Mouse (Mus musculus) neural tube, embryonic 11.5 days (tissue): Measurements from ENCODE around the gene St13. TPM values are rescaled to one million over a fixed set of nuclear protein-coding genes. Genes with fewer than 3 reads are reported as not detected.
A peak's percentile ranks its signal among the peaks of the same experiment; 100 is the strongest.

Experiments
- ATAC-seq: fragments of 200-750 bp; cut with Nextera tagmentation; 2 replicates; pipeline ENCODE4 v1.8.0; 2017; ENCODE audit warnings: moderate number of reproducible peaks, mild to moderate bottlenecking, moderate TSS enrichment, moderate library complexity; ENCODE audit not compliant: insufficient read depth, low FRiP score, low TSS enrichment
- DNase-seq: peaks from one replicate; pipeline ENCODE4 v3.0.0-alpha.2; 2015; ENCODE audit warnings: low spot score
- H3K27ac ChIP-seq: fragments of 300-500 bp; sonication (generic); 2 replicates; pipeline ENCODE4 v1.5.1; 2014; ENCODE audit warnings: low read depth, mild to moderate bottlenecking, low read length
- H3K27me3 ChIP-seq: fragments of 300-500 bp; sonication (generic); 2 replicates; pipeline ENCODE4 v1.6.1; 2014; ENCODE audit warnings: mild to moderate bottlenecking, low read length, mixed read lengths; ENCODE audit not compliant: control insufficient read depth, insufficient read depth
- H3K36me3 ChIP-seq: fragments of 300-500 bp; sonication (generic); 2 replicates; pipeline ENCODE4 v1.6.1; 2014; ENCODE audit warnings: mild to moderate bottlenecking, low read length, moderate library complexity, mixed read lengths; ENCODE audit not compliant: control insufficient read depth, insufficient read depth
- H3K4me1 ChIP-seq: fragments of 300-500 bp; sonication (generic); 2 replicates; pipeline ENCODE4 v1.6.1; 2014; ENCODE audit warnings: low read length, mixed read lengths; ENCODE audit not compliant: control insufficient read depth, insufficient read depth
- H3K4me2 ChIP-seq: fragments of 300-500 bp; sonication (generic); 2 replicates; pipeline ENCODE4 v1.6.1; 2014; ENCODE audit warnings: low read depth, mild to moderate bottlenecking, moderate library complexity
- H3K4me3 ChIP-seq: fragments of 300-500 bp; sonication (generic); 2 replicates; pipeline ENCODE4 v1.5.1; 2014; ENCODE audit warnings: low read depth, low read length
- H3K9ac ChIP-seq: fragments of 300-500 bp; sonication (generic); 2 replicates; pipeline ENCODE4 v1.6.1; 2014; ENCODE audit warnings: mild to moderate bottlenecking, low read length
- H3K9me3 ChIP-seq: fragments of 300-500 bp; sonication (generic); 2 replicates; pipeline ENCODE4 v1.6.1; 2016; ENCODE audit warnings: low read length; ENCODE audit not compliant: control insufficient read depth
- WGBS: fragments of 180-500 bp; shearing (Covaris S2); extraction: QIAGEN DNeasy Blood & Tissue Kit; methylation state at CpG from one replicate; pipeline ENCODE4 v1.1.7; 2014; 5-methylcytosine and 5-hydroxymethylcytosine counted together
- polyA plus RNA-seq: library from polyadenylated mRNA; unstranded; fragments of >200 nt; fragmentation: Nextera tagmentation; extraction: Ambion mirVana; gene quantifications from 2 replicates; pipeline ENCODE4 v1.2.1, GENCODE M21; 2014

St13 gene
- 176 and 189 TPM in 2 replicates for polyA plus RNA-seq

DNA sequence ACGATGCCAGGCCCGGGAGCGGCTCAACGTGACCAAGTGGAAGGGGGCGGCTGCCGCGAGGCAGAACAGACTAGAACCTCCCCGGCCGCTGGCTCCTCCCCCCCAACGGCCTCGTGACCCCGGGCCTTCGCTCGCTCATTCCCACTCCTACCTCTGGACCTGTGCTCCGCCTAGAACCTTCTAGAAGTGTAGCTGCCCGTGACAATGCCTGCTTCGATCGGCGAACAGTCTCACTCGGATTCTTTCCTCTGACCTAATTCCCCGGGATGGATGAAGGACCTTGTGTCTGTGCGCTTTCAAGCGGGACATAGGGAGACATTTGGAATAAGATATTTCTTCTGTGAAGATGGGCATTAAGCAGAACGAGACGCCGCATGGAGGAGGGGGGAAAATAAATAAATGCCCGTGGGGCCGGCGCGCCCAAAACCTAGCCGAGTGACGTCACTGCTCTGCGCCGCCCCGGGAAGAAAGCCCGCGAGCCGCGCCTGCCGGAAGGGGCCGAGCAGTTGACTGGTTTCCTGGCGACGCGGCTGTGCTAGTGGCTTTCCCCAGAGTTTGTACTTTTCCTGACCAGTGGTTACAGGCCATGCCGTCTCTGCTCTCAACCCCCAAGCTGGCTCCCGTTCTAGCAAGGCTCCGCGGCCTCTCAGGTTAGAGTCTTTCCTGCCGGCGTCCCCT lies at the start of gene St13, which contains the start of gene Xpnpep3:
Gene St13, minus strand, starts transcription at position 440 of the 678 bp plus-strand sequence.
Gene Xpnpep3, plus strand, starts transcription at position 501 of the 678 bp plus-strand sequence.
- 0% methylated on average over 49 of the region's 50 CpGs for WGBS
- Histone ChIP-seq H3K9ac (peak within 1 kb of the TSS; percentile 92), H3K4me1 (peaks cover 13% of the 10 kb centered on the region), H3K4me2 (peak within 1 kb of the TSS; percentile 77), H3K27ac (peak within 1 kb of the TSS; percentile 90), H3K4me3 (peak within 1 kb of the TSS; percentile 91), H3K9me3 (no peaks in the 10 kb centered on the region), H3K27me3 (no peaks in the 10 kb centered on the region), H3K36me3 (no peaks in the 10 kb centered on the region)
- DNase-seq (peak; percentile 95), ATAC-seq (peak; percentile 98)

DNA sequence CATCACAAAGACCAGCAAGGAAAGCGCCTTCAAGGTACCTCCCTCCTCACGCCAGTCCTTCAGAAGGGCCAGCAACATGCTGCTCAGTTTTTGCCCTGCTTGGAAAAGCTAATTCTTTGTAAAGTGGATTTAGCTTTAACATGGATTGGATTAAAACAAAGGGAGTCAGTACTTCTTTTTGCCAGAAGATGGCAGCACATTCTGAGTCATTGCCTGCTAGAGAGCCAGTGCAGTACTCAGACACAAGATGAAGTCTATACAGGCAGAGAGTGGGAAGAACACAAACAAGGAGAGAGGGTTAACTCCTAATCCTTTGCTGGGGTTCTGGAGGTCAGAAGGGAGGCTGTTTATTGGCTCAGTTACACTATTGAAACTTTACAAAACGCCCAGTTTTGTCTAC lies 48.6 kb upstream of the St13 start:
- H3K4me3 ChIP-seq: no peak overlapping the region
- no peaks in the 10 kb centered on the region for H3K9me3 ChIP-seq
- no peaks in the 10 kb centered on the region for H3K27me3 ChIP-seq
- ATAC-seq (no peak), DNase-seq (peak; percentile 34)
- 64% methylated on average over 3 of the region's 3 CpGs for WGBS
- H3K27ac ChIP-seq: no peak overlapping the region
- no peaks in the 10 kb centered on the region; the same call in 1 of the 2 replicates for H3K36me3 ChIP-seq
- H3K4me1 ChIP-seq: no peaks in the 10 kb centered on the region
- H3K4me2 ChIP-seq: no peak overlapping the region
- H3K9ac ChIP-seq: no peak overlapping the region

DNA sequence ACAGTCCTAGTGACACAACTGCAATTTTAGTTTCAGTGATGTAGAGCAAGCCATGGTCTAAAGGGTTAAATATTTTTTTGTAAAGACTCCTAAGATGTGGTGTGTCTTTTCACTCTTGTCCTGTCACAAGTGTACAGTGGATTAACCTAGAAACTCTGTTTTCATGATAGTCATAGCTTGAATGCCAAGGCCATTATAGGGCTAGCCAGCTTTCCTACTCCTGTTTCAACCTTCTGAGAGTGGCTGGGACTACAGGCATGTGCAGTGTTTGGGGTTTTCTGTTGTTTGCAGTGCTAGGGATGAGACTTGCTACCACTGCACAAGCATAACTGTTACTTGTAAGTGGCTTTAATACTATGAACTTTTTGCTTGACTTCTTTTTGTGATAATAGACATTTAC lies 39.4 kb upstream of the St13 start:
- H3K9ac ChIP-seq: no peak overlapping the region
- H3K4me2 ChIP-seq: no peak overlapping the region
- DNase-seq (no peak), ATAC-seq (no peak)
- H3K9me3 ChIP-seq: no peaks in the 10 kb centered on the region
- H3K27ac ChIP-seq: no peak overlapping the region
- H3K27me3 ChIP-seq: no peaks in the 10 kb centered on the region
- H3K4me1 ChIP-seq: no peaks in the 10 kb centered on the region
- no peak overlapping the region for H3K4me3 ChIP-seq
- no peaks in the 10 kb centered on the region; the same call in 1 of the 2 replicates for H3K36me3 ChIP-seq

DNA sequence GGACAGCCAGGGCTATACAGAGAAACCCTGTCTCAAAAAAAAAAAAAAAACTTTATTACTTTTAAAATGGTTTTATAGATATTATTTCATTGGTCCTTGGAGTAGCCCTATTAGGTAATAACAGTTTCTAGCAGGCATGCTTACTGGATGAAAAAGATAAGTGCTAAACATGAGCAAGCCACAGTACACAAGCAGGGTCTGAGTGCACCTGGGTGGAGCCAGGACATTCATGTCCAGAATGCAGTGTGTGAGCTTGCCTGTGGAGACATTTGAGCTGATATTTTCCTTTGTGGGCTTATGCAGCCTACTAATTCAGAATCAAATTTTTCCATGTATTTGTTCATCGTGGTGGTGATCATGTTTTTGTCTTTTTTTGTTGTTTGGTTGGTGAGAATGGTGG lies 38.5 kb upstream of the St13 start:
- ATAC-seq: no peak
- no peak overlapping the region for H3K9ac ChIP-seq
- no peak for DNase-seq
- H3K4me1 ChIP-seq: no peaks in the 10 kb centered on the region
- no peaks in the 10 kb centered on the region for H3K27me3 ChIP-seq
- no peaks in the 10 kb centered on the region for H3K9me3 ChIP-seq
- WGBS: 93% methylated on average over 1 of the region's 1 CpGs
- no peak overlapping the region for H3K27ac ChIP-seq
- H3K4me2 ChIP-seq: no peak overlapping the region
- H3K36me3 ChIP-seq: no peaks in the 10 kb centered on the region; the same call in 1 of the 2 replicates
- no peak overlapping the region for H3K4me3 ChIP-seq

DNA sequence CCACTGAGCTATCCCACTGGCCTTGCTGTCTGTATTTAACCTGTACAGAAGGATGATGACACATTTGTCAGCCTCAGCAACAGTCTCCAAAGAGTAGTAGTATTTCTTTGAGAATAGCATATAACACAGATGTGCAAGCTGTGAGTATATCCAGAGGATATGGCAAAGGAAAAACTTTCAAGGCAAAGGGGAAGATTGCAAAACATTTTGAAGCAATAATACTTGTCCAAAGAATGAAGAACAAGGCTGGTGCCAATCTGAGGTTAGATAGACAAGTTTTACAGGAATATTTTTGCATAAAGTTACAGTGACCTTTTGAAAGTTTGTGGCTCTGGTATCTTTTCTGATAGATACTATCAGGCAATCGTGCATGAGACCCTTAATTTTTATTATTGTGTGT lies 31.3 kb upstream of the St13 start:
- Histone ChIP-seq H3K9ac (no peak overlapping the region), H3K27me3 (no peaks in the 10 kb centered on the region), H3K4me3 (no peak overlapping the region), H3K36me3 (no peaks in the 10 kb centered on the region; the same call in none of the 2 replicates), H3K27ac (no peak overlapping the region), H3K4me1 (no peaks in the 10 kb centered on the region), H3K9me3 (no peaks in the 10 kb centered on the region), H3K4me2 (no peak overlapping the region)
- 83% methylated on average over 1 of the region's 1 CpGs for WGBS
- DNase-seq: no peak
- ATAC-seq: no peak

DNA sequence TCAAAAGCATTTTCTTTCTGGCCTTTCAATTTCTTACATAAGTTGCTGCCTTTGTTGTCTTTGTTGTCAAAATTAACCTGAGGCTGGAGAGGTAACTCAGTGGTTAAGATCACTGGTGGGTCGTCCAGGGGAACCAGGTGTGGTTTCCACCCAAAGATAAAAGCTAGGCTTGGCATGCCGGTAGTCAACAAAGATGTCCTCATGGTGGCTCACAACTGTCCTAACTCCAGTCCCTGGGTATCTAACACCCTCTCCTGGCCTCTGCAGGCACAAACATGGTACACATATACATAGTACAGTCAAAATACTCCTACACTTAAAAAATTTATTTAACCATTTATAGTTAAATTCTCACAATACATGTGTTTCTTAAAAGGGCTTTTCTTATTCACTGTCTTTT lies 28.1 kb upstream of the St13 start:
- Histone ChIP-seq H3K4me3 (no peak overlapping the region), H3K36me3 (no peaks in the 10 kb centered on the region; the same call in 1 of the 2 replicates), H3K27ac (no peak overlapping the region), H3K4me2 (no peak overlapping the region), H3K9ac (no peak overlapping the region), H3K9me3 (no peaks in the 10 kb centered on the region), H3K27me3 (no peaks in the 10 kb centered on the region), H3K4me1 (no peaks in the 10 kb centered on the region)
- DNase-seq: no peak
- no peak for ATAC-seq
- 86% methylated on average over 2 of the region's 2 CpGs for WGBS

DNA sequence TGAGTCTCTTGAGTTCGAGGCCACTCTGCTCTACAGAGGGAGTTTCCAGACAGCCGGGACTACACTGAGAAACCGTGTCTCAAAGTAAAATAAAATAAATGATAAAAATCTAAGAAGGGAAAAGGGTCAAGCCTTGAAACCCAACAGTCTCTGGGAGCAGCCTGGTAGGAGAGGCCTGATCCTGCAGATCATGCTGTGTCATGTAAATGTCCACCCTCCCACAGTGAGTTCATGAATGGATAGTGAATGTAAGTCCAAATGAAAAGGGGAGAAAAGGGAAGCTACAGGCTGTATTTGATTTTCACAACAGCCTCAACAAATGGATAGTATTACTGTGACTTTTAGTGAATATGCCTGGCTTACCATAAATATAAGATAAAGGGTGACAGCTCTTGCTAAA lies 25.4 kb upstream of the St13 start:
- DNase-seq: no peak
- 86% methylated on average over 3 of the region's 3 CpGs for WGBS
- Histone ChIP-seq H3K9me3 (no peaks in the 10 kb centered on the region), H3K36me3 (no peaks in the 10 kb centered on the region; the same call in 1 of the 2 replicates), H3K4me1 (no peaks in the 10 kb centered on the region), H3K9ac (no peak overlapping the region; the same call in 1 of the 2 replicates), H3K4me3 (no peak overlapping the region), H3K4me2 (no peak overlapping the region), H3K27ac (no peak overlapping the region), H3K27me3 (no peaks in the 10 kb centered on the region)
- no peak for ATAC-seq

DNA sequence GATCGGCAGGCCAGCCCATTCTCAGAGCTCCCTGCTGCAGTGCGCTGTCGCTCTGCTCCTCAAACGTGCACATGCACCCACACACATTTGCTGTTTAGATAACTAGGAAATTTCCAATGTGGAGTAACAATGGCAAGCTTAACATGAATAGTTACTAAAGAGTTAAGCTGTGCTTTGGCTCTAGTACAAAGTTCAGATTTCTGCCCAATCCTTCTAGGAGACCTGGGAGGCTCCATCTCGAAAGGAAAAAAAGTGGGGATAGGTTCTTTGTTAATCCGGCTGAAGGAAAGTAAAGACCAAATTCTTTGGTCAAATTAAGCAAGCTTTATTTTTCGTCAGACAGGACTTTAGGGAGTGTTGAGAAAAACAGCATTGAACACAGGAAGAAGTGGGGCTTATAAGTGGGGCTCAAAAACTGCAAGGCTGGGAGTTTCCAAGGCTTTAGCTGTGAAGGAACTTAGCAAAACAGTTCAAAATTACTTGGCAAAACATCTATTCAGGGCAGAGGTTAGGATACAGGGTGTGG lies 22.3 kb upstream of the St13 start:
- no peak for DNase-seq
- 90% methylated on average over 7 of the region's 7 CpGs for WGBS
- Histone ChIP-seq H3K27me3 (no peaks in the 10 kb centered on the region), H3K9me3 (no peaks in the 10 kb centered on the region), H3K36me3 (no peaks in the 10 kb centered on the region; the same call in 1 of the 2 replicates), H3K27ac (no peak overlapping the region), H3K4me2 (no peak overlapping the region), H3K9ac (no peak overlapping the region), H3K4me3 (no peak overlapping the region), H3K4me1 (no peaks in the 10 kb centered on the region)
- ATAC-seq: no peak

DNA sequence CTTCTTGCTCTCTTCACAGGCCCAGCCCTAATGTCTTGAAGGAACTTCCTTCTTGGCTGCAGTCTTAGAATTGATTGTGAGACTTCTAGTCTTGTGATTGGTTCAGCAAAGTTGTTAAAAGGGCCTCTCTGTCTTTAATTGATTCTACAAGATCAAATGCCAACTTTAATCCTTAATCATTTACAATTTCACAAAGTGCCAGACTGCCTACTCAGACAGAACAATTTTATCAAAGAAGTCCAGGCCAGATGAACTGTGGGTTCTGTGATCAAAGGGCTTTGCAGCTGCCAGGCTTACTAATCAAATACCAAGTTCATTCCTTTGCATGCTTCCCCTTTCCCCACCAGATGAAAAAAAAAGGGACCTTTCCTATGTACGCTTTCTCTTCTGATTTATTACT lies 21.6 kb upstream of the St13 start:
- H3K4me3 ChIP-seq: no peak overlapping the region
- no peaks in the 10 kb centered on the region; the same call in 1 of the 2 replicates for H3K4me1 ChIP-seq
- ATAC-seq (no peak), DNase-seq (no peak)
- H3K4me2 ChIP-seq: no peak overlapping the region
- H3K9ac ChIP-seq: no peak overlapping the region
- H3K9me3 ChIP-seq: no peaks in the 10 kb centered on the region
- no peaks in the 10 kb centered on the region for H3K36me3 ChIP-seq
- no peak overlapping the region for H3K27ac ChIP-seq
- H3K27me3 ChIP-seq: no peaks in the 10 kb centered on the region
- WGBS: 74% methylated on average over 1 of the region's 1 CpGs
